Mouse (Mus musculus) midbrain, postnatal 0 days (tissue): ENCODE results near the gene Slc45a1. TPM values are rescaled to one million over a fixed set of nuclear protein-coding genes. Genes with fewer than 3 reads are reported as not detected.

Source experiments
- ATAC-seq: fragments of 200-750 bp; cut with Nextera tagmentation; 2 replicates; pipeline ENCODE4 v1.8.0; 2017; ENCODE audit warnings: moderate number of reproducible peaks, mild to moderate bottlenecking, moderate TSS enrichment, moderate library complexity; ENCODE audit not compliant: low FRiP score
- DNase-seq: peaks from one replicate; pipeline ENCODE4 v3.0.0-alpha.2; 2015; ENCODE audit warnings: low spot score
- H3K27ac ChIP-seq: fragments of 300-500 bp; sonication (generic); 2 replicates; pipeline ENCODE4 v1.5.1; 2014; ENCODE audit warnings: low read depth, mild to moderate bottlenecking, low read length, mixed read lengths
- H3K27me3 ChIP-seq: fragments of 300-500 bp; sonication (generic); 2 replicates; pipeline ENCODE4 v1.6.1; 2014; ENCODE audit warnings: low read length, control low read depth, mixed read lengths; ENCODE audit not compliant: insufficient read depth
- H3K36me3 ChIP-seq: fragments of 300-500 bp; sonication (generic); 2 replicates; pipeline ENCODE4 v1.6.1; 2014; ENCODE audit warnings: low read length, control low read depth, mixed read lengths; ENCODE audit not compliant: insufficient read depth
- H3K4me1 ChIP-seq: fragments of 300-500 bp; sonication (generic); 2 replicates; pipeline ENCODE4 v1.6.1; 2014; ENCODE audit warnings: mild to moderate bottlenecking, control low read depth, antibody characterized with exemption, low read length, mixed read lengths; ENCODE audit not compliant: insufficient read depth
- H3K4me2 ChIP-seq: fragments of 300-500 bp; sonication (generic); 2 replicates; pipeline ENCODE4 v1.6.1; 2014; ENCODE audit warnings: low read depth, mild to moderate bottlenecking, low read length, mixed read lengths; ENCODE audit not compliant: poor library complexity, severe bottlenecking
- H3K4me3 ChIP-seq: fragments of 300-500 bp; sonication (generic); 2 replicates; pipeline ENCODE4 v1.5.1; 2014; ENCODE audit warnings: low read depth, mild to moderate bottlenecking, low read length, moderate library complexity
- H3K9ac ChIP-seq: fragments of 300-500 bp; sonication (generic); replicated peaks from 2 replicates; pipeline ENCODE4 v1.6.1; 2014; ENCODE audit warnings: mild to moderate bottlenecking, low read length, moderate library complexity, mixed read lengths; ENCODE audit not compliant: poor library complexity, severe bottlenecking
- H3K9me3 ChIP-seq: fragments of 300-500 bp; sonication (generic); 2 replicates; pipeline ENCODE4 v1.6.1; 2016; ENCODE audit warnings: low read length, control low read depth
- CTCF ChIP-seq: IDR thresholded peaks from 2 replicates; pipeline ENCODE4 v1.5.1; 2016; ENCODE audit warnings: antibody characterized with exemption, mild to moderate bottlenecking
- WGBS: fragments of 180-500 bp; shearing (Covaris S2); extraction: QIAGEN DNeasy Blood & Tissue Kit; methylation state at CpG from one replicate; pipeline ENCODE4 v1.1.7; 2014; 5-methylcytosine and 5-hydroxymethylcytosine counted together
- polyA plus RNA-seq: library from polyadenylated mRNA; unstranded; fragments of >200 nt; fragmentation: Nextera tagmentation; extraction: Ambion mirVana; gene quantifications from 2 replicates; pipeline ENCODE4 v1.2.1, GENCODE M21; 2015
- total RNA-seq: library from RNA; depleted of rRNA; stranded (reverse); fragments of >200 nt; gene quantifications from 2 replicates; pipeline ENCODE4 v1.2.3, GENCODE M21; 2014

Gene Slc45a1
- total and polyA plus RNA-seq, 2 experiments from 2014 or later = 49.1 to 54.8 TPM

DNA sequence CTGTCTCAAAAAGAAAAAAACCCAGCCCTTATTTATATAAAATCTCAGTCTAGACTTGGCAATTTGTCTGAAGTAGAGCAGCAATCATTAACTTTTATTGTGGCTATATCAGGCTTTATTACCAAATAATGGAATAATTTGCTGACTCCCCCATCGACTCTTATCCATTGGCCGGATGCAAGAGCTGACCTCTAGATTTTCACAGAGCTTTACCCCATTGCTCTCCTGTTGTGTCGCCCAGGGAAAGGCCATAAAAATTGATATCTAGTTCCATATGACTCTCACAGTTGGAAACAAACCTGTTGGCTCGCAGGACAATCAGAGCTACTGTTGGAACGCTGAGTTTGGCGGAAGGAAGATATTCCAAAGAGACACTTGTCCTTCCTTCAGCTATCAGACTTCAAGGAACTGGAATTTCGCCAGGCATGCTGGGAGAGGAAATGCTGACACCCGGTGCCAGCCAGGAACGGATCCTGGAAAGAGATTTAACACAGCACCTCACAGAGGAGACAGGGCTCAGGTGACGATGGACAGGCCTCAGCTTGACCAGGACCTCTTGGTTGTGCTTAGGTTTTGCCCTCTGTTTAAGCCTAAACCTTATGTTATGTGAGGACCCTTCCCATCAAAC, 35.3 kb upstream of the Slc45a1 start:
- no peaks in the 10 kb centered on the region for H3K27me3 ChIP-seq
- DNase-seq (no peak), ATAC-seq (no peak)
- H3K27ac ChIP-seq = no peak overlapping the region
- no peaks in the 10 kb centered on the region for H3K9me3 ChIP-seq
- H3K4me2 ChIP-seq = no peak overlapping the region
- no peaks in the 10 kb centered on the region for H3K36me3 ChIP-seq
- no peak for TF ChIP-seq CTCF
- H3K4me3 ChIP-seq = no peak overlapping the region
- no peak overlapping the region for H3K9ac ChIP-seq
- 82% methylated on average over 10 of the region's 10 CpGs for WGBS
- no peaks in the 10 kb centered on the region for H3K4me1 ChIP-seq

DNA sequence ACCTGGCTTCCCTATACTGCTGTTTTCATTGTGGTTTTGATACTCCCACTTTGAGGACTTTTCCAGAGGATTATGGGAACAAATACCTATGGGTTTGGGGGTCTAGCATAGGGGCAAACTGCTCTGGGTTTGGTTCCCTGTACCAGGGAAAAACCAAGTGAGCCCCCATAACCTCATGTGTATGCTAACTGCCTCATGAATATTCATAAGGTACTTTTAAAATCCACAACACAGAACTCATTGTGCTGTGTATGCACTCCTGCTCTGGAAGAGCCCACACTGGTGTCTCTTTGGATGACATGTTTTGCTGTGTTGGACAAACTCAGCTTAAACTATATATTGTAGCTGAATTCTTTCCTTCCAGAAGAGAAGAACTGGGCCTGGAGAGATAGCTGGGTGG, 34.6 kb upstream of the Slc45a1 start:
- no peaks in the 10 kb centered on the region for H3K4me1 ChIP-seq
- H3K4me2 ChIP-seq = no peak overlapping the region
- no peaks in the 10 kb centered on the region for H3K9me3 ChIP-seq
- H3K27ac ChIP-seq = no peak overlapping the region
- H3K36me3 ChIP-seq = no peaks in the 10 kb centered on the region
- TF ChIP-seq CTCF = no peak
- ATAC-seq (no peak), DNase-seq (no peak)
- H3K27me3 ChIP-seq = no peaks in the 10 kb centered on the region
- no peak overlapping the region for H3K9ac ChIP-seq
- no peak overlapping the region for H3K4me3 ChIP-seq

DNA sequence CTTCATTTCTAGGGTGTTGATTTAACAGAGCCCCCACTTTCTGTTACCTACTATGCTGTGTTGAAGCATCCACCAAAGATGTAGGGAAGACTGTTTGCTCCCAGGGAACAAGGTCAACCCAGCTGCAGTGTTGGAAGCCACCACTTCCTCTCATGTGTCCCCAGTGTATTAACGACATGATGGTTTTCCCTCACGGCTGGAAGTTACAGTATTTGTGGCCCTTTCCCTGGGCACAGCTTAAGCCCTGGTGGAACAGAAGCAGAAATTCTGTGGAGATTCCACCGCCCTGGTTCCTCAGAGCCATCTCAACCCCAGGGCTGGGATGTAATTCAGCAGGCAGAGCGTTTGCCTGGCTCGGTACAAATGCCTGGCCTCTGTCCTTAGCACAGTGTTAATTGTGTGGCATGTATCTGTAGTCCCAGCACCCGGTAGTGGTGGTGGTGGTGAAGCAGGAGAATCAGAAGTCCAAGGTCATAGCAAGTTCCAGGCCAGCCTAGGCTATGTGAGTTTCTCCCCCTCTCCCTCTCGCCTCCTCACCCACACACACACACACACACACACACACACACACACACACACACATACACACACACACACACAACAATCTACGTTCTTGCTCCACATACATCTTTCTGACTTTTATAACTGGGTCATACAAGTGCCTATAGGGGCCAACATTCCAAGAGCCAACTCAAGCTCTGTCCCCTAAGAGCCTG, 34.0 kb upstream of the Slc45a1 start:
- Histone ChIP-seq H3K4me3 (no peak overlapping the region), H3K27ac (no peak overlapping the region), H3K27me3 (no peaks in the 10 kb centered on the region), H3K9ac (no peak overlapping the region), H3K4me2 (no peak overlapping the region), H3K4me1 (no peaks in the 10 kb centered on the region), H3K9me3 (peaks cover 2% of the 10 kb centered on the region; the same call in 1 of the 2 replicates), H3K36me3 (no peaks in the 10 kb centered on the region)
- no peak for ATAC-seq
- DNase-seq = no peak
- WGBS = 73% methylated on average over 8 of the region's 8 CpGs
- no peak for TF ChIP-seq CTCF

DNA sequence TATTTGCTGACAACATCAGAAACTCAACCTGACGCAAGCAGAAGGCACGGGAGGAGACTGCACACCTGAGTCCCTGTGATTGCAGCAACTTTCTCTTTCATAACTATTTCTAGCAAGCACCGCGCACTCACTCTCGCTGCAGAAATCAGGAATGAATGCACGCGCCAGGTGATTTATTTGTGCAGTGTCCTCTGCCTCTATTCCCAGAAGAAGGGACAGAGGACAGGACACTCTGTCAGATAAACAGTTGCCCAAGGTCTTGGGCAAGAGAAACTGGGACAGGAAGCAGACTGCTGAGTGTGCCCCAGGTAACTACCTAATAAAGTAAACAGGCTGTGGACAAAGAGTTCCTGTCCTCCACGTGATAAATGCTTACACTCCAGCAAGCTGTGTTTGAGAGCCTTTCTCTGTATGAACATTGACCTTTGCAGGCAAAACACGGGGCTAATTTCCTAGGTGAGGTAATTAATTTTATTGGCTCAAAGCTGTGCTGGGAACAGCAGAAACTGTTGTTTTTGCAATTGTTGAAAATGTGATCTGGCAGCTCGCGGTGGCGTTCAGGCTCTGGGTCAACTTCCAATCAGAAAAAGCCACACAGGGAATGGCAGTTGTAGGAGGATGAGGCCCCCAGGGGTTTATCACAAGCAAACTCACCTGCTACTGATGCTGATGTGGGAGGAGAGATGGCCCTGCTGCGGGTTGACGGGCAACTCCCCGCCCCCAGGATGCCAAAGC, 33.2 kb upstream of the Slc45a1 start:
- H3K27ac ChIP-seq = no peak overlapping the region
- peaks cover 4% of the 10 kb centered on the region; the same call in 1 of the 2 replicates for H3K9me3 ChIP-seq
- 58% methylated on average over 15 of the region's 15 CpGs for WGBS
- ATAC-seq (no peak), DNase-seq (no peak)
- H3K9ac ChIP-seq = no peak overlapping the region
- H3K4me1 ChIP-seq = no peaks in the 10 kb centered on the region
- H3K4me2 ChIP-seq = no peak overlapping the region
- no peaks in the 10 kb centered on the region for H3K36me3 ChIP-seq
- no peaks in the 10 kb centered on the region for H3K27me3 ChIP-seq
- TF ChIP-seq CTCF = no peak
- no peak overlapping the region for H3K4me3 ChIP-seq

DNA sequence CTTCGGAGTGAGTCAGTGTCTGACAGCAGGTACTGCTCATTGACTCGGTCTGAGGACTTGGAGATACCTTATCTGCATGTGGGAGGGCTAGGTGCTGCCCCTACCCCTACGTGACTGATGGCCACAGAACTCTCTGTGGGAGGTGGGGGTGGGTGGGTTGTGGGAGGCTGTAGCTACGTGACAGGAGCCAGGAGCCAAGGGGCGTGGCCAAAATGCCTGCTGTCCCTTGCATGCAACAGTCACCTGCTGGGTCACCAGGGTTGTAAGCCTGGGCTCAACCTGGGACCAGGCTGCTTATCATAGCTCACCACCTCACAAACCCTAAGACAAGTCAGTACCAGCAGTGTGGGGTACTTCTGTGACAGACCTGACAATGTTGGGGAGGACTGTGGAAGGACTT, 28.4 kb upstream of the Slc45a1 start:
- Histone ChIP-seq H3K4me2 (no peak overlapping the region), H3K9ac (no peak overlapping the region), H3K36me3 (no peaks in the 10 kb centered on the region), H3K9me3 (peaks cover 4% of the 10 kb centered on the region; the same call in 1 of the 2 replicates), H3K27me3 (no peaks in the 10 kb centered on the region), H3K4me1 (peaks cover 3% of the 10 kb centered on the region; the same call in 1 of the 2 replicates), H3K27ac (no peak overlapping the region), H3K4me3 (no peak overlapping the region)
- ATAC-seq (no peak), DNase-seq (no peak)
- TF ChIP-seq CTCF = no peak
- 78% methylated on average over 5 of the region's 5 CpGs for WGBS

DNA sequence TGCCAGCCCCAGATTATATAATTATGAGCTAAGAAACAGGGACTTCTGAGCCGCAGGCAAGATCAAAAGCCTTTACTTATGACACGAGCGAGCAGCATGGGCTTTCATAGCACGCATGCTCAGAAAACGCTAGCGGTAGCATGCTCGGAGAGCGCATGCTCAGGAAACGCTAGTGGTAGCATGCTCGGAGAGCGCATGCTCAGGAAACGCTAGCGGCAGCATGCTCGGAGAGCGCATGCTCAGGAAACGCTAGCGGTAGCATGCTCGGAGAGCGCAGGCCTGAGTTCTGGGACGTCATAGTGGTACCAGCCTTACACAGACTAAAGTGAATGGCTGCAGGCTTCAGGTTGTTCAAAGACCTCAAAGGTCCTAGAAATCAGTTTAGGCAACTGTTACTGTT, 26.8 kb upstream of the Slc45a1 start:
- DNase-seq = no peak
- Histone ChIP-seq H3K27me3 (no peaks in the 10 kb centered on the region), H3K4me2 (no peak overlapping the region), H3K9ac (no peak overlapping the region), H3K27ac (no peak overlapping the region), H3K4me1 (peaks cover 3% of the 10 kb centered on the region; the same call in 1 of the 2 replicates), H3K4me3 (no peak overlapping the region), H3K9me3 (peaks cover 4% of the 10 kb centered on the region; the same call in 1 of the 2 replicates), H3K36me3 (no peaks in the 10 kb centered on the region)
- no peak for TF ChIP-seq CTCF
- ATAC-seq = no peak
- 96% methylated on average over 20 of the region's 20 CpGs for WGBS
